Comparison of ENCODE assay signal across 30 mouse cellular contexts in genomic region chr15:4934731-4935130, GRCm38 (mm10). TPM values are rescaled to one million over a fixed set of nuclear protein-coding genes. Genes with fewer than 3 reads are reported as not detected.
"Had no signal": no experiment of that assay in that cellular context is flagged by ENCODE, and none has a peak within 500 bp of the region (broad histone marks: within the 10 kb centered on the region; RNA-seq: fewer than 3 reads in every experiment).

No protein-coding gene starts in this region.

- DNase-seq: kidney, adult 18-20 months; kidney, adult 9 months; kidney, postnatal 14 days; kidney, postnatal 4 days; liver; lung, adult 18-20 months; lung, postnatal 10 days; lung, postnatal 36 days; midbrain, embryonic 14.5 days; right cerebral cortex, adult 18-20 months; right cerebral cortex, postnatal 14 days; right cerebral cortex, postnatal 4 days; thymus, adult 2 months; thymus, postnatal 14 days; thymus, postnatal 4 days had no signal

- H3K27me3 ChIP-seq: limb, embryonic 12.5 days; liver, embryonic 12.5 days; liver, embryonic 15.5 days; lung, embryonic 15.5 days; neural tube, embryonic 12.5 days; neural tube, embryonic 15.5 days had no signal

- H3K36me3 ChIP-seq: limb, embryonic 12.5 days; liver, embryonic 12.5 days; liver, embryonic 15.5 days; lung, embryonic 15.5 days; neural tube, embryonic 12.5 days; neural tube, embryonic 15.5 days had no signal

- H3K4me2 ChIP-seq: liver, embryonic 12.5 days; liver, embryonic 15.5 days; lung, embryonic 15.5 days; midbrain, embryonic 11.5 days; neural tube, embryonic 12.5 days; neural tube, embryonic 15.5 days had no signal

- ATAC-seq: liver, embryonic 12.5 days had no signal

- H3K4me3 ChIP-seq: limb, embryonic 12.5 days; liver, embryonic 12.5 days; liver, embryonic 15.5 days; lung, embryonic 15.5 days; neural tube, embryonic 12.5 days; neural tube, embryonic 15.5 days had no signal

RNA-seq across cellular contexts. Expression of gene Mroh2b, which starts 36.2 kb away (rescaled TPM):
- total RNA-seq: layer of hippocampus, adult 18-20 months; layer of hippocampus, postnatal 14 days; left cerebral cortex, postnatal 25 days; megakaryocyte-erythroid progenitor cell, adult 5-6 weeks; midbrain, postnatal 0 days had no signal
- polyA plus RNA-seq: kidney, embryonic 16.5 days; limb, embryonic 12.5 days; liver, embryonic 12.5 days; liver, embryonic 15.5 days; lung, embryonic 15.5 days; midbrain, embryonic 11.5 days; midbrain, embryonic 14.5 days; midbrain, postnatal 0 days; neural tube, embryonic 12.5 days; neural tube, embryonic 15.5 days; stomach, embryonic 14.5 days; stomach, postnatal 0 days had no signal
